Mouse (Mus musculus) CH12.LX (cell line): ENCODE results near the gene Vdac1. TPM values are rescaled to one million over a fixed set of nuclear protein-coding genes. Genes with fewer than 3 reads are reported as not detected.

Experiments
- DNase-seq: peaks from one replicate; pipeline ENCODE4 v3.0.0-alpha.2; 2013; ENCODE audit errors: extremely low read depth
- H3K27ac ChIP-seq: 2 replicates; pipeline ENCODE4 v1.5.1; 2012; ENCODE audit warnings: low read depth, mild to moderate bottlenecking, control low read depth, moderate library complexity; ENCODE audit not compliant: insufficient read depth
- H3K27me3 ChIP-seq: replicated peaks from 2 replicates; pipeline ENCODE3; 2012; ENCODE audit warnings: inconsistent platforms
- H3K36me3 ChIP-seq, 2 experiments: replicated peaks in 1 of 2; 2 replicates each; pipeline versions ENCODE3 to v1.6.1; 2012; ENCODE audit warnings: inconsistent platforms in 1 of 2, low read length in 1 of 2, mild to moderate bottlenecking in 1 of 2, mixed read lengths in 1 of 2, moderate library complexity in 1 of 2; ENCODE audit not compliant: control insufficient read depth in 1 of 2, insufficient read depth in 1 of 2
- H3K4me1 ChIP-seq, 2 experiments: 2 replicates each; pipeline ENCODE4 v1.6.1; 2012; ENCODE audit warnings: inconsistent platforms in 1 of 2, moderate library complexity in 1 of 2; ENCODE audit not compliant: insufficient read depth in 2 of 2, control insufficient read depth in 1 of 2
- H3K4me2 ChIP-seq: 2 replicates; pipeline ENCODE4 v1.6.1; 2012; ENCODE audit warnings: low read depth, mild to moderate bottlenecking, control low read depth; ENCODE audit not compliant: poor library complexity, insufficient read depth, severe bottlenecking
- H3K4me3 ChIP-seq, 3 experiments: fragments of 150-350 bp in 1 of 3; sonication (generic) in 1 of 3; replicated peaks in 1 of 3; 2 replicates each; pipeline versions ENCODE3 to v1.5.1; 2011 to 2012; ENCODE audit warnings: low read depth in 2 of 3, low read length in 2 of 3, mild to moderate bottlenecking in 2 of 3, moderate library complexity in 2 of 3, control low read depth in 1 of 3, improper control_type of control experiment in 1 of 3, inconsistent platforms in 1 of 3, mixed read lengths in 1 of 3; ENCODE audit not compliant: poor library complexity in 1 of 3
- H3K79me2 ChIP-seq: replicated peaks from 2 replicates; pipeline ENCODE4 v1.6.1; 2012; ENCODE audit warnings: mild to moderate bottlenecking, moderate library complexity; ENCODE audit not compliant: control insufficient read depth, poor library complexity, insufficient read depth, severe bottlenecking; ENCODE audit errors: extremely low read depth
- H3K9ac ChIP-seq: 2 replicates; pipeline ENCODE4 v1.6.1; 2012; ENCODE audit warnings: low read depth, mild to moderate bottlenecking, control low read depth, moderate library complexity; ENCODE audit not compliant: insufficient read depth
- H3K9me3 ChIP-seq: replicated peaks from 2 replicates; pipeline ENCODE3; 2012; ENCODE audit warnings: low read length, inconsistent platforms, mixed read lengths
- BHLHE40 ChIP-seq: IDR thresholded peaks from 2 replicates; pipeline ENCODE4 v1.6.1; 2011; ENCODE audit warnings: mild to moderate bottlenecking, low read depth, low read length, improper control_type of control experiment
- CHD1 ChIP-seq: IDR thresholded peaks from 2 replicates; pipeline ENCODE4 v1.6.1; 2012; ENCODE audit warnings: low read depth, low read length, improper control_type of control experiment, inconsistent platforms
- EP300 ChIP-seq: IDR thresholded peaks from 2 replicates; pipeline ENCODE4 v1.6.1; 2011; ENCODE audit warnings: low read length, improper control_type of control experiment
- ETS1 ChIP-seq: conservative IDR thresholded peaks from 2 replicates; pipeline ENCODE4 v1.6.1; 2012; ENCODE audit warnings: low read depth, mild to moderate bottlenecking, inconsistent platforms, low read length, improper control_type of control experiment, moderate library complexity
- IRF4 ChIP-seq: IDR thresholded peaks from 2 replicates; pipeline ENCODE4 v1.6.1; 2014; ENCODE audit warnings: low read depth, mild to moderate bottlenecking, inconsistent platforms, low read length, improper control_type of control experiment
- JUND ChIP-seq: conservative IDR thresholded peaks from 2 replicates; pipeline ENCODE4 v1.6.1; 2011; ENCODE audit warnings: low read depth, low read length, improper control_type of control experiment
- MAFK ChIP-seq: IDR thresholded peaks from 2 replicates; pipeline ENCODE4 v1.6.1; 2011; ENCODE audit warnings: low read length, improper control_type of control experiment; ENCODE audit not compliant: insufficient replicate concordance
- MAX ChIP-seq: IDR thresholded peaks from 2 replicates; pipeline ENCODE4 v1.6.1; 2011; ENCODE audit warnings: low read length, improper control_type of control experiment
- MEF2A ChIP-seq: IDR thresholded peaks from 2 replicates; pipeline ENCODE4 v1.6.1; 2014; ENCODE audit warnings: low read depth, mild to moderate bottlenecking, inconsistent platforms, low read length, improper control_type of control experiment, borderline replicate concordance
- MXI1 ChIP-seq: IDR thresholded peaks from 2 replicates; pipeline ENCODE4 v1.6.1; 2011; ENCODE audit warnings: mild to moderate bottlenecking, low read depth, low read length, improper control_type of control experiment
- MYC ChIP-seq: IDR thresholded peaks from 2 replicates; pipeline ENCODE4 v1.6.1; 2011; ENCODE audit warnings: low read depth, mild to moderate bottlenecking, improper control_type of control experiment, low read length
- NELFE ChIP-seq: IDR thresholded peaks from 2 replicates; pipeline ENCODE4 v1.6.1; 2011; ENCODE audit warnings: low read depth, low read length, improper control_type of control experiment
- NRF1 ChIP-seq: IDR thresholded peaks from 2 replicates; pipeline ENCODE4 v1.6.1; 2014; ENCODE audit warnings: low read depth, mild to moderate bottlenecking, inconsistent platforms, low read length, improper control_type of control experiment, moderate library complexity
- POLR2A ChIP-seq: IDR thresholded peaks from 2 replicates; pipeline ENCODE4 v1.6.1; 2011; ENCODE audit warnings: low read depth, mild to moderate bottlenecking, improper control_type of control experiment, low read length
- POLR2AphosphoS2 ChIP-seq: IDR thresholded peaks from 2 replicates; pipeline ENCODE4 v1.6.1; 2011; ENCODE audit warnings: low read depth, low read length, improper control_type of control experiment
- RCOR1 ChIP-seq: conservative IDR thresholded peaks from 2 replicates; pipeline ENCODE4 v1.6.1; 2012; ENCODE audit warnings: low read depth, mild to moderate bottlenecking, inconsistent platforms, low read length, improper control_type of control experiment
- TBP ChIP-seq: conservative IDR thresholded peaks from 2 replicates; pipeline ENCODE4 v1.6.1; 2011; ENCODE audit warnings: low read depth, low read length, improper control_type of control experiment
- TCF12 ChIP-seq: IDR thresholded peaks from 2 replicates; pipeline ENCODE4 v1.6.1; 2014; ENCODE audit warnings: low read depth, mild to moderate bottlenecking, inconsistent platforms, low read length, improper control_type of control experiment
- UBTF ChIP-seq: IDR thresholded peaks from 2 replicates; pipeline ENCODE4 v1.6.1; 2012; ENCODE audit warnings: low read depth, mild to moderate bottlenecking, inconsistent platforms, low read length, improper control_type of control experiment, moderate library complexity
- ZKSCAN1 ChIP-seq: IDR thresholded peaks from 2 replicates; pipeline ENCODE4 v1.6.1; 2012; ENCODE audit warnings: low read depth, inconsistent platforms, low read length, improper control_type of control experiment, borderline replicate concordance
- ZMIZ1 ChIP-seq: IDR thresholded peaks from 2 replicates; pipeline ENCODE4 v1.6.1; 2012; ENCODE audit warnings: low read depth, mild to moderate bottlenecking, inconsistent platforms, low read length, improper control_type of control experiment
- dilution Hi-C: fragments of 300-500 bp; cut with MboI; formaldehyde crosslinking; loops from 2 replicates; pipeline ENCODE4 v1.14.3; 2020; ENCODE audit warnings: low sequenced_read_pairs; ENCODE audit not compliant: extremely low pct_unique_long_range_greater_than_20kb, extremely low pct_ligation_motif_present
- in situ Hi-C: fragments of 300-500 bp; cut with MboI; formaldehyde crosslinking; loops from 3 replicates; pipeline ENCODE4 v1.14.3; 2019; ENCODE audit warnings: low sequenced_read_pairs, low pct_ligation_motif_present, low pct_unique_long_range_greater_than_20kb, mixed read lengths
- polyA plus RNA-seq: library from polyadenylated mRNA; unstranded; fragments of >175 nt; gene quantifications from 2 replicates; pipeline ENCODE4 v1.2.1, GENCODE M21; 2012; ENCODE audit warnings: low read depth; ENCODE audit not compliant: insufficient read length
- total RNA-seq, 2 experiments: library from RNA; depleted of rRNA; stranded (reverse); fragments of 300-350 nt in 1 of 2; fragments of >200 nt in 1 of 2; gene quantifications; 2 replicates each; pipeline ENCODE4 v1.2.3; 2012 to 2014

Gene Vdac1
- total and polyA plus RNA-seq, 3 experiments = 204 to 315 (median 289) TPM

DNA sequence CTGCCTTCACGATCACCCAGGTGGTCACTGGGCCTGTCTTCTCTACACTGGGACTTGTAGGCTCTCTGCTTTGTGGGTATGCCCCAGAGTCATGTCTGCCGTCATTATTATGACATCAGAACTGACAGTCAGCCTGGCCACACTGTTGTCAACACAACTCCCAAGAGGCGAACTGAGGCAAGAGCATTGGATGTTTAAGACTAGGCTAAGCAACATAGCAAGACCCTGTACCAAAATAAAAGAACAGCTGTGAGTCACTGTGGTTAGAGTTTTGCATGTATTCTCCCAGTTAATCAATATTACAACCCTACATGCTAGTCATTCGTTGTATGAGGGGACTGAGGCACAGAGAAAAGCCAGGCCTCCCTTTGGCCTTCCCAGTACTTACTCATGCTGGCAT, 40.1 kb upstream of the Vdac1 start:
- Histone ChIP-seq H3K9ac (no peak overlapping the region), H3K4me1 (peaks cover 43 to 71% of the 10 kb centered on the region in 2 experiments), H3K79me2 (no peaks in the 10 kb centered on the region), H3K36me3 (no peaks in the 10 kb centered on the region), H3K9me3 (no peaks in the 10 kb centered on the region), H3K4me3 (no peak overlapping the region), H3K27ac (no peak overlapping the region), H3K4me2 (no peak overlapping the region), H3K27me3 (peaks cover 8% of the 10 kb centered on the region)
- TF ChIP-seq EP300 (peak; percentile 59; the same call in 1 of the 2 replicates), IRF4 (peak; percentile 60; the same call in 1 of the 2 replicates), ETS1 (peak; percentile 93), POLR2A (no peak), TCF12 (peak; percentile 46; the same call in 1 of the 2 replicates), JUND (0 out of 2 replicates have a peak, but pooled peaks have one; percentile 40), MEF2A (peak; percentile 84), UBTF (no peak), BHLHE40 (peak; percentile 47)
- in situ Hi-C loops (no loop called here), dilution Hi-C loops (no loop called here)
- DNase-seq = peak; percentile 77

DNA sequence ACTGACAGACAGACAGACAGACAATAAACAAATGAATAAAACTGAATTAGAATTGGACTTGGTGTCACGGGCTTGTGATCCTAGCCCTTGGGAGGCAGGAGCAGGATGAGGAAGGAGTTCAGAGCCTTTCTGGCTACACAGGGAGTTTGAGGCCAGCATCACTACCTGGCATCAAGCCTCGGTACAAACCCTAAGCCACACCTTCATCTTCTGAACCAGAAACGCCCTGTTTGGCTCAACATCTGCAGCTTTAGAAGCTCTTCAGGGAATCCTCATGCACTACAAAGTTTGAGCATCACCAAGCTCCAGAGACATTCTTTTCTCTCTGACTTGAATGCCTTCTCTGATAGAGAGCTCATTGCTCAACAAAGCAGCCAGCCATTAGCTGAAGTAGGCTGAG, 39.1 kb upstream of the Vdac1 start:
- no peak overlapping the region for H3K4me2 ChIP-seq
- no peak overlapping the region for H3K4me3 ChIP-seq
- DNase-seq = no peak
- dilution Hi-C loops (no loop called here), in situ Hi-C loops (no loop called here)
- H3K9ac ChIP-seq = no peak overlapping the region
- TF ChIP-seq MAX = no peak
- TF ChIP-seq NRF1 = no peak
- TF ChIP-seq MAFK = no peak
- no peak for TF ChIP-seq NELFE
- TF ChIP-seq CHD1 = no peak
- no peak for TF ChIP-seq TBP
- TF ChIP-seq MXI1 = no peak
- TF ChIP-seq RCOR1 = no peak
- TF ChIP-seq MYC = no peak
- no peak for TF ChIP-seq POLR2AphosphoS2
- TF ChIP-seq ETS1 = no peak
- TF ChIP-seq ZMIZ1 = no peak
- TF ChIP-seq JUND = no peak
- no peak for TF ChIP-seq POLR2A
- no peak for TF ChIP-seq UBTF
- no peak for TF ChIP-seq ZKSCAN1
- H3K27me3 ChIP-seq = peaks cover 7% of the 10 kb centered on the region
- H3K79me2 ChIP-seq = no peaks in the 10 kb centered on the region
- peaks cover 45 to 68% of the 10 kb centered on the region in 2 experiments for H3K4me1 ChIP-seq
- H3K36me3 ChIP-seq = no peaks in the 10 kb centered on the region
- H3K27ac ChIP-seq = no peak overlapping the region
- no peaks in the 10 kb centered on the region for H3K9me3 ChIP-seq
